Mouse (Mus musculus): ENCODE results near the gene Ric8b.
A peak's percentile ranks its signal among the peaks of the same experiment; 100 is the strongest.

Ric8b gene

DNA sequence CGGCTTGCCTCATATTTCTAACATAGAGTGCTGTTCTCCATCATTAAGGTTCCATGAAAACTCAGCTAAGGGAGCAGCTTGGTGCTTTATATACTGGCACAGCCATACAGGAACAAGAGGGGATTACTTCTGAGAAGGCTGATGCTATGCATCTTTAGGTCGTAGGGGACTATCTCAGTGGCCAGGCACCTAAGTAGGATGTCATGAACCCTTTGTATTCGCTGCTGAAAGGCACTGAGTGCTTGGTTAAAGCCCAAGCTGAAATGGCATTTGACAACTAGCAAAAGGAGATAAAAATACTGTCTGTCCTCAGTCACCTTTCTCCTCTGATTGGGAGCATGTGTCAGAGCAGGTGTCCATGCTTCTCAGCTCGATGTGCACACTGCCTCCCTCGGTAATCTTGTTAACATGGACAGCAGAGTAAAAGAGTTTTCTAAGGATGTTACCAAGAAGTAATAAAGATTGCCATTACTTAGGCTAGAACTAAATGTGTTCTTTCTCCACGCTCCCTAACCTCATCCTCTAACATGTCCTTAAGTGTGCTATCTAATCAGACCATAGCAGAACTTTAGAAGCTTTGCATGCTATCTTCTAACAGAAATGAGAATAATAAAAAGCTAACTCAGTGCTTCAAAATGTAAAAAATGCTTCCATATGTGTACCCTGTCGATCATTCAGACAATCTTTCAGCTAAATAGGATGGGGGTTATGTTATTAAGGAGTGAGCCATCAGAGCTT, 89.3 kb downstream of the Ric8b start:
- no peak for DNase-seq (ENCODE audit: low spot score)

DNA sequence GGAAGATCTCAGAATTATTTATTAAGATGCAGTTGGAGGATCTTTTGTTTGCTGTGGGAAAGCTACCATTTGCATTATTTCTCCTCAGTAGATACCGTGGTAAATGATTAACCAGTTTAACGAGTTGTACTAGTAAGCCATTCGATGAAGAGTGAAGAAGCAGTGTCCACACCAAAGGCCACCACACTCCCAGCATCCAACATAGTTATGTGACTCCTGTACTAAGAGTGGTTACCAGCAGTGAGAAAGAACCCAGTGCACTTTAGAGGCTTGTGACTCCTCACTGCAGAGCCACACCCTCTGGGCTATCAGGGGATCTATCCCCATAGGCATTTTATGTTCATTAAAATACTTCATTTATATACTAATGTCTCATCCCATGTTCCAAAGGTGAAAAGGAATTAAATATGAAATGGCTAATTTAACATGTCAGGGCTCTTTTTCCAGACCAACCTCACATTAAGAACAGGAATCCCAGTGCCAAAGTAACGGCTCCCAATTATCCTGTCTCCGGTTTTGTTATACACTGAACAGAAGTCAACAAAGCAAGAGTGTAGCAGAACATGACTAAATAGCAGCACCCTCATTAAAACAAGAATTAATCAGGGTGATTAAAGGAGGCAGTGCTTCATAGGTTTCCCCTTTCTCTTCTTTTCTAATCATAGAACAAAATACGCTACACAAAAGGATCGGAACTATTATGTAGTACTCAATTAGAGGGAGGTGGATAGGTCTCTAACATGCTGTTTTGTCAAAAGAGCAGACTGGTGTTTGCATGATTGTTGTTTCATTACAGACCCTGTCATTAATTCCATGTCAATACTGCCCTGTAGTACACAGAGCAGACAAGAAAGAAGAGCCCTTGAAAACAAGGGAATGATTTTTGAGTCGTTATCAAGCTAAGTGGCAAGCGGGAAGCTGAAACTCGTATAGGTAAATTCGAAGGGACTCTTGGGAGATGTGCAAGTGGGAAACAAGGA, 90.7 kb downstream of the Ric8b start:
- DNase-seq (ENCODE audit: low spot score) = no peak

DNA sequence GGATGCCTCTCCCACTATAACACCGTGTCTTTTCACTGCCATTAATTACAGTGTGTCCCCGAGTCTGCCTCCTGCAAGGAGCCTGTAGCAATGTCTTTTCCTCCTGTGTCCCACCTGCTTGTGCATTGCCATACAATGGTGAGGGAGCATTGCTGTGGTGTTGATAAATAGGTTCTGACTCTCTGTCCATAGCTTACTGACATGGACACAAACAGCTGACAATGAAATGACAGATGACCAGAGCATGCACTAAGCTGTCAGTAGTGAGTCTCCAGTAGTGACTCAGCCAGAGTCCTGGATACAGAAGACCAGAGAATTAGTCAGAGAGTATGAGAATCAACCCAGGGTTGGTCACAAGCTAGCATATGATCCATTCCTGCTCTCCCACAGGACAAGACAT, 93.7 kb downstream of the Ric8b start:
- no peak for DNase-seq (ENCODE audit: low spot score)

DNA sequence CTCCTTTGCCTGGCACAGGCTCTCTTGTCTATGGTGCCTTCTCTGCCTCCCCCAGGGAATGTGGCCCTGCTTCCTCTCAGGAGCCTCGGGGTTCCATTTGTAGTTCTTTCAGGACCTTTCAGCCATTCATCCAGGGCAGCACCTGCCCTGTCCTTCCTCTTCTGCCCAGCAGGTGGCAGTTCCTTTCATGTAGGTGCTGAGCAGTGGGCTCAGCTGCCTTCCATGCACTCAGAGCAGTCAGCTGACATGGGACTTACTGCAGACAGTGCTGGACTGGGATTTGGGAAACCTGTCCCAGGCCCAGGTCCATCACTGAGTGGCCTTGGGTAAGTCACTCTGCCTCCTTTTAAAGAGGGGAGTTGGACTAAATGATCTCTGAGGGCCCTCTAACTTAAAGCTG, 96.0 kb downstream of the Ric8b start:
- DNase-seq (ENCODE audit: low spot score) = peak; percentile 23

DNA sequence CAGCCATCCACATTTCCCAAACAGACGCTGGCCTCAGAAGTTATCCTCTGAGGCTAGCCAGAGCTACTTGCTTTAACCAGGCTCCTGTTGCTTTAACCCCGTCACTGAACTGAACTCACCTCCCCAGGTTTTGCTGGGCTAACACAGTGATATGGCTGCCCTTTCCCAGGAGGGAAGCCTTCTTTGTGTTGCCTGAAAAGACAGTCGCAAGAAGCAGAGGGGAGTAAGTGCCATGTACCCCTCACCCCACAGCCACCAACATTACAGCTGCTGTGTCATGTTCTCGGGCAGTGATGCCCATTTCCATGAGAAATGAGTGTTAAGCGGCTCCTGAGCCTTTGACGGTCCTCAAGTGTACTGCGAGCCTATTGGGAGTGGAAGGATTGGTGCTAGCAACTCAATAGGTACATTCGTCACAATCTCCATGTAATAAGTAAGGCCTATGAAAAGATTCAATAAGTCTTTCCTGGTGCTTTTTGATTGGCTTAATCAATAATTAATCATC, 96.6 kb downstream of the Ric8b start:
- no peak for DNase-seq (ENCODE audit: low spot score)

DNA sequence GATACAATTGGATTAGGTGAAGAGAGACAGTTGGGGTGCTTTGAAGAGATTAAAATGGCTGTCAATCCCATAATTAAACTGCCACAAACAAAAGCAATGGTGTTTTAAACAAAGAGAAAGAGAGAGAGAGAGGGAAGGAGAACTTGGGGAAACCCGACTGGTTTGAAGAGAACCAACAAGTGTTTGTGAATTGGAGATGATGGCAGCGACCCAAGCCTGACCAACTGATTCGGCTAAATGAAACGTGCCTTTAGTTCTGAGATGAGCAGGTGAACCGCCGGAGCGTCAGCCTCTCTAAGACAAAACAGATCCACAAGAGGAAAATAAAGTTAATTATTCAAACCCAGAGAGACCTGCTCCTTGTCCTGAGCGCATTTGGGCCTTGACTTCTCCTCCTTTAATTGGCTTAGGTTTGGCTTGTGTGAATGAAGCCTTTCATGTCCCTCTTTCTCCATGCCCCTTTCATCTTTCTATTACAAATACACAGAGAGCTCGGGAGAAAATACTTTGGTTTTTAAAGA, 97.1 kb downstream of the Ric8b start:
- DNase-seq (ENCODE audit: low spot score) = no peak

DNA sequence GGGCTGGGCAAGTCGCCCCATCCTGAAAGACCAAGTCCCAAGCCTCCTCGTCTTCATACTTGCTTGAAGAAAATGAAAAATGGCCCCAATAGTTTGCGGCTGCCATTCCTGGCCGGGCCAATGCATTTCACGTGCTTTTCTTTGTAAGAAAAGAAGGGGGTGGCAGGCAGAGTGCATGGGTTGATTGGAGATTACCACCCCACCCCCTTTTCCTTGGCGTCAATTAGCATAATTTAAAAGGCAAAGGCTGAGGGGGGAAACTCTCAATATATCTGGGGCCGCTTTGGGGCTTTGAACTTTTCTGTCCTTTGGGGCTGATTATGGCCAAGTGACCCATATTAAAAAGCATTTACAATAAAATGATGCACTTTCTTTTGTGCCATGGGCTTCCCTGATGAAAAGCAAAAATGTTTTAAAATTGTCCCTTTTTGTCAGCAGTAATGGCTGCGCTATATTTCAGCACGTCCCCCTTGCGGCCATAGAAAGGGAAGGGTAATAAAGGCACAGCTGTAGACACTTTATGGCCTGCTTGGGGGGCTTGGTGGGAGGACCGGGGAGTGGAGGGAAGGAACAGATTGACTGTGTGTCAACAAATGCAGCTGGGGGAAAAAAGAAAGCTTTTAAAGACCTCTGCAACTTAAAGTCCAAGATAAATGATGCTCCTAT, 105.4 kb downstream of the Ric8b start:
- no peak for DNase-seq (ENCODE audit: low spot score)

DNA sequence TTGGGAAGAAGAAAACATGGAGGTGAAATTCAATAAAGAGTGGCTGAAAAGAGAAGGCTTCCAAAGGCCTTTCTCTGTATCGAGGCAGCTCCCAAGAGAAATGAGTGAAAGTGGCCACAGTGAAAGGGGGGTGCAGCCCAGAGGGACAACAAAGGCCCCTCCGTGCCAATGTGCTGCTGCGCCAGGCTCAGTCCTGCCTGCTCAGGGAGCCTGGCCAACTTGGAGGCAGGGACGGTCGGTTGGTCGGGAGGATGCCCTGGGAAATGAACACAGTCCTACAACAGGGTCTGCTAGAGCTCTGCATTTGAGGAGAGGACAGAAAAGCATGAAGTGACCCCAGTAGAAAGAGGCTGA, 105.9 kb downstream of the Ric8b start:
- DNase-seq (ENCODE audit: low spot score) = no peak

DNA sequence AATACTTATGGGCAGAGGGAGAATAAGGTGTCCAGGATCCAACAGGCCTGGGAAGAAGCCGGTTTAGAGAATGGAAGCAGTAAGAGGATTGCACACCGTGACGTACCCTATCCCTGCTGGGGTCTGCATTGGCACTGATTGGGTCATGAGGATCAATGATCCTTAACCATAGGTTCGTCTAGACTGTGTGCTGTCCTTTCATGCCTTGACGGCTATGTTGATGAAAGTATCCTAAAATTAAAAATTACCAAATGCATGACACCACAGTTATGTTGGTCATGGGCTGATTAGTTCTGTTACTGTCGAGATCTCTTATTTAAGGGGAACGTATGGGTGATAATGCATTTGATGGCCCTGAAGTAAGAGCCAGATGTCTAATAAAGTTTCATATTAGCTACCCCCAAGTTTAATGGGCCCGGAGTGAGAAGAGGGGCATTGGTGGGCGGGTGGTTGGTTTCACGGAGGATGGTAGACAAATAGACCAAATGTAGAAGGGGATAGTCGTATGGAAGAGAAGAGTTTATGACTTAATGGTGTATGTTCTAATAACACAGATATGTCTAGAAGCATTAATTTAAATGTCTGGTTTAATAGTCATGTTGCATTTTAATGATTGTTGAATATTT, 108.5 kb downstream of the Ric8b start:
- no peak for DNase-seq (ENCODE audit: low spot score)

DNA sequence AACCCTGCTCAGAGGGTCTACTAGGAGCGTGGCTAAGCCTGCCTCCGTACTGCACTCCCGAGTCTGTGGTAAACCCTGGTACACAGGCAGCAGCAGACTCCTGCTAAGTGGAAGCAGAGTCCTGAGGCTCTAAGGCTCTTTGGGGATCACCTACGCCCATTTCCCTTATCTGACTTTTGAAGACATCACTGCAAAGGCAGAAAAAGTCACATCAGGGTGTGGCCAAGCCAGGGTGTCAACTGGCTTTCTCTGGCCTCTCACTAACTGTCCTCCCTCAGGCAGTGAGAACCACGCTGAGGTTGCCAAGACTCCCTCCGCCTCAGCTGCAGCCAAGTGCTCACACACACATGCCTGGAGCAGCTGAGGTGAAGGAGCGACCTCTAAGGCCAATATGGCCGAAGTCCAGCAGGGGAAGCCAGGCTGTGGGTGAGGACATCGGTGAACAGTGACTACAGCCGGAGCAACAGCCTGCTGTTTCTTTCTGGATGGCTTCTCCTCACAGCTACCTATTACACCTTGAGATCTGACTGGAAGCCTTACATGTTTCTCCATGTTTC, 110.3 kb downstream of the Ric8b start:
- no peak for DNase-seq (ENCODE audit: low spot score)

DNA sequence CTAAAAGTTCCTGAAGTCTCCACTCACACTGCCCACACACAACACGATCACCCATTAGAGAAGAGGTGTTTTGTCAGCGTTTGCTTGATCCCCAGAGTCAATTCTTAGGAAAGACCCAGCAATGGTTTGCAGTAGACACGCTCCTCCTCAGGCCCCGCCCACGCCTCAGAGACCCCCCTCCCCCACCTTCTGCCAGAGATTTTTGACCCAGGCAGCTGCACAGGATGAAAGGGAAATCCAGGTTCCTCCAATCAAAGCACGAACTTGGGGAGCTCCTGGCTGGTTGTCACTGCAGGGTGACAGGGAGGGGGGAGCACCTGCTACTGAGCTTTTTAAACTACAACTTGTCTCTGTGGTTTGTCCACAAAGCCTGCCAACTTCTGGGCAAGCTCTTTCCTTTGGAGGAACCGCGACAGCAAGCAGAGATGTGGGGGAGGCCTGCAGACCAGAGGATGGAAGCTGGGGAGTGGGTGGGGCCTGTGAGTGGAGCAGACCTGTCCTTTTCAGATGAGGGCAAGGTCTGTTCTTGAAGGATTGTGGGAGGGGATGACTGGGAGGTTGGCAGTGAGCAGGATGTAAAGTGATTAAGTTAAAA, 117.8 kb downstream of the Ric8b start:
- DNase-seq (ENCODE audit: low spot score) = no peak

DNA sequence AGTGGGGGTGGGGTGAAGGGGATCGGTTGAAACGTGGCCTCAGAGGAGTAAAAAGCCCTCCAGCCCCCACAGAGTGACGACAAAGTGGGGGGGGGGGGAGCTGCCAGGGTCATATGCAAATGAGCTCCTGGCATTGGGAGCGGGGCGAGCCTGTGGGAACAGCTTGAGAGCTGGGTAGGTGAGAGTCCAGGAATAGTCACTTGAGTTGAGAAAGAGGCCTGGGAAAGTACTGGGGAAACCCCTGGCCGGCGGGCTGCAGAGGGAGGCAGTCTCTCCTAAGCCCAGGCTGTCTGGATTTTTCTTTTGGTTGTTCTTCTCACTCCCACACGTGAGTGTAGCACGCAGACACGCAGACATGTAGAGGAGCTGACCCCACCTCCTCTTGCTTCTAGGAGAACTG, 120.7 kb downstream of the Ric8b start:
- DNase-seq (ENCODE audit: low spot score) = no peak

DNA sequence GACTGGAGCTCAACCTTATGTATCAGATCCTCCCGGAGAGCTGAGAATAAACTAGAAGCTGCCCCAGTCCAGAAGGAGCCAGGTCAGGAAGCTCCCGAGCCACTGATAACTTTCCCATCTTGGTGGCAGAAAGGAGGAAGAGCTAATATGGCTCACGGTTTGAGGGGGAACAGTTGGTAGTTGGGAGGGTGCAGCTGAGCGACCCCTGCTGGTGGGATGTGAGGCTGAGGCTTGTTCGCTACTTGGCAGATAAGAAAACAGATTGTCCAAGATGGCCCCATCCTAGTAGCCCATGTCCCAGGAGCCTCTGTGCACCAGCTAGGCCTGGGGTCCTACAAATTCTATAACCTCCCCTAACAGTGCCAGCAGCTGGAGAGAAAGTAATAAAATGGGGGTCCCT, 121.4 kb downstream of the Ric8b start:
- DNase-seq (ENCODE audit: low spot score) = no peak

DNA sequence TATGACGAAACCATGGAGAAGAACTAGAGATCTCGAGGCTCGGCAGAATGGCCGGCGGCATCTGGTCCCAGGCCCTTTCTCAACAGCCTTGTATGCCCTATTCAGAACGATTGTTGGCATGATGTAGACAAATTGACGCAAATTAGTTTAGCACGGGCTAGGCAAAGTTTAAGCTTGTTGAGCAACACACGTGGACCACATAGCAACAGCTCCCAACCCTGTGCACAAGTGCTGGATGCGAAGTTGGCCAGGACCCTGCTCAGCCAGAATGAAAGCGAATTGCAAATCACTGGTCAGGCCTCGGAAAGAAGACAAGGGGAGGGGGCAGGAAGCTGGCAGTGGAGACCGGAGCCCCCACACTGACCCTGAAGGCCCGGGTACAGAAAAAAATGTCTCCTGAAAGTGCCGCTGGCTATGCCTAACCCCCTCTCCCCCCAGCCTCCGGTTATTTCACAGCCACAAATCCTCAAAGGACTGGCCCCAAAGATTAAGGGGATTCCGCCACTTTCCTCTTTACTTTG, 126.8 kb downstream of the Ric8b start:
- DNase-seq (ENCODE audit: low spot score) = no peak

DNA sequence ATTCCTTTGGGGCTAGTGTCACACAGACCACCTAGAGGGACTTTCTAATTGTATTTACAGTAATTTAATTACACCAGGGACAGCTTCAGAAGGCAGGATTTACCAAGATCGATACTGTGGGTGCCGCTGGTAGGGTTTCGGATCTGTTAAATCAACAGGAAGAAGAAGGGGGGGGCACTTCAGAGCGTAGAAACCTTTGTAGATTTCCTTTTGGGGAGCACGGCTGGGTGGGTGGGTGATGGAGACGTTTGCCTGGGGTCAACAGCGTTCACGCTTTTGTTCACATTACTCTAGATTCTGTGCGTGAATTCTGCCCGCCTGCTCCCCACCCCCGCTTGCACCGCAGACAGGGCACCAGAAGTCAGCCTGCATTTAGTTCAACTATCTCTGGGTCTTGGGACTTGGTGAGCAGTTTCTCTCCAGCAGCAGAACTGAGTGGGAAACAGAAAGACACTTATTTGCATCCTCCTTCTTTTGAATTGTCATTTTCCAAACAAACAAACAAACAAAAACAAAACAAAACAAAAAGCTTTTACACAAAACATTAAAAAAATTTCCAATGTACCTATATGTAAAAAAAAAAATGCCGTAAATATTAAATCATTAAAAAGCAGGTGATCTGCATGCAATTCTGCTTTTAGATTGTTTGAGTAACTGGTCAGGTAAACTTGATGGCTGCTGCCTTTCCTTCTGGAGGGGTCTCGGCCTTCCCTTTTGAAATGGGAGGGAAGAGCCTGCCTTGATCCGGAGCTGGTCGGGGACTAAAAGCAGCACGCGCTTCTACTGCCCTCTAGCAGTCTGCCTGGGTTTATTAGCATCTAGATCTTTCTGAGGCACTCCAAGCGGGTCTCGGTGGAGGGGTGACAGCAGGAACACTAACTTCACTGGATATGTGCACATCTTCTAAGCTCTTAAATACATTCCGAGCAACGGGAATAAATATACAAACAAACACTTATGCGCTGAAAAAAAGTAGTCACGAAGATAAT, 127.6 kb downstream of the Ric8b start:
- peak; percentile 34 for DNase-seq (ENCODE audit: low spot score)

DNA sequence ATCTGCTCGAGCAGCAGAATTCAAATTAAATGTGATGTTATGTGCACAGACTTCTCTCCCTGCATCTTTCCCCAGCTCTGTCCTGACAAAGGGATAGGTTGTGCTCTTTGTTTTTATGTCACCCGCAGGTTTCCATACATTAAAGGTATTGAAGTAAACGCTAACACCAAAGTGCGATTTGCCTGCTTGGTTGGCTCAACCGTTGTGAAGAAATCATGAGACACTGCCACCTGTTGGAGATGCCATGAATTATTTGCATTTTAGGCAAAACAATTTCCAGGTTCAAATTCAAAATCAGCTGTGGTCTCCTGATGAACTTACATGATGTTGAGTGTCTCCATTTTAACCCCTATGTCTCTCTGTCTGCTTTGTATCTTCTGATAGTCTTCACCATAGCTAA, 129.2 kb downstream of the Ric8b start:
- DNase-seq (ENCODE audit: low spot score) = no peak

DNA sequence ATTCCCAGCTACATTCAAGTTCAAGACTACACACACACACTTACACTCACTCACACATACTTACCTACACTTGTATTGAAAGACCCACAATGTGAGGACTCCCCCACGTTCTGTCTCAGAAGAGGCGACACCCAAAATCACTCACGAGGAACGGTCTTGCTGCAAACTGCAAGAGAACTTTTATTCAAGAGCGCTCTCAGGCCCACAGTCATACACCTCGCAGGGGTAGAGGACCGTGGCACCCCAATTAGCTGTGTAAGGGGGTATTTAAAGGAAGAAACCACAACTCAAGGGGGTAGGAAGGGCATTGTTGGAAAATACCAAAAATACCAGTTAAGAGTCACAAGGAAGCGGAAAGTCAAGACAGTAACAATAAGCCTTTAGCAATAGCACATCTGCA, 130.6 kb downstream of the Ric8b start:
- DNase-seq (ENCODE audit: low spot score) = no peak

DNA sequence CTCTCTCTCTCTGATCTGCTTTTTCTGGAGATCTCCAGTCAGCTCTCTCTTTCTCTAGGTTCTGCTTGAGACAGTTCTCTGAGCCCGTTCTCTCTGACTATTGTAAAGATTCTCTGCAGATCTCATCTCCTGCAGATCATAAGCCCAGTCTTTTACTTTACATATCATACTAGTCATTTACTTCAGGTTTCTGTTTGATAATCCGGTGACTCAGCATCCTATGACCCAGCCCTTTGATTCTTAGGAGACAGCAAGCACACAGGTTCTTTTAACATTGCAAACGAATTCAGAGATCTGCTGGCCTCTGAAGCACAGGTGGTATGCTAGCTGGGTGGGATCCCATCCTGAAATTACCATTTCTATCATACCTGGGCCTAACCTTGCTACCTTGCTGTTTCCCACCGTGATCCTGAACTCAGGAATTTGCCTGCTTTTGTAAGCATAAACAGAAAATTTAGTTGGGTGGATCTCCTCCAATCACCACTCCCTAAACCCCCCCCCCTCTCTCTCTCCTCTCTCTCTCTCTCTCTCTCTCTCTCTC, 133.3 kb downstream of the Ric8b start:
- DNase-seq (ENCODE audit: low spot score) = no peak

DNA sequence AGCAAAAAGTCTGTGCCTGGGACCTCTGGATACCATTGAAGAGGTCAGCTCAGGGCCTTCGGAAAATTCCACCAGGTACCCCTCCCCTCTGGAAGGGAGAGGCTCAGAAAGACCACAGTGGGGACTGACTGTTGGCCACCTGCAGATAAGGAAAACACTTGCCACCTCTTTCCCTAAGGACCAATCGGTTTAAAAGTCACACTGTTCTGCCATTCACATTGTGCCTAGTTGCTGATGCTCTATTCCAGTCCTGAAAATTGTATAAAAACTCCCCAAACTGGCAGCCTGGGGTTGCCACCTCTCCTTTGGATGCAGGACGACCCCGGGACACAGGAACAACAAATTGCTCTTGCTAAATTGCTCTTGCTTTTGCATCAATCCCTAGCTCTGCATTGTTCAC, 135.0 kb downstream of the Ric8b start:
- DNase-seq (ENCODE audit: low spot score) = no peak
